Mouse (Mus musculus) liver, embryonic 14.5 days (tissue): ENCODE results near the gene Tango2. TPM values are rescaled to one million over a fixed set of nuclear protein-coding genes. Genes with fewer than 3 reads are reported as not detected.

ENCODE experiments used
- ATAC-seq: fragments of 200-750 bp; cut with Nextera tagmentation; 2 replicates; pipeline ENCODE4 v1.8.0; 2017; ENCODE audit warnings: moderate number of reproducible peaks, mild to moderate bottlenecking, moderate library complexity; ENCODE audit not compliant: insufficient read depth
- DNase-seq, 3 experiments: peaks; one replicate each; pipeline ENCODE4 v3.0.0-alpha.2; 2012 to 2013; ENCODE audit warnings: low read depth in 3 of 3, low spot score in 3 of 3
- H3K27ac ChIP-seq: fragments of 300-500 bp; sonication (generic); 2 replicates; pipeline ENCODE4 v1.5.1; 2014; ENCODE audit warnings: moderate library complexity, mild to moderate bottlenecking, control low read depth, inconsistent platforms
- H3K27me3 ChIP-seq: fragments of 300-500 bp; sonication (generic); 2 replicates; pipeline ENCODE4 v1.6.1; 2014; ENCODE audit warnings: mild to moderate bottlenecking, low read length, moderate library complexity; ENCODE audit not compliant: control insufficient read depth, insufficient read depth
- H3K36me3 ChIP-seq: fragments of 300-500 bp; sonication (generic); replicated peaks from 2 replicates; pipeline ENCODE4 v1.6.1; 2014; ENCODE audit warnings: low read depth; ENCODE audit not compliant: control insufficient read depth, insufficient read depth
- H3K4me1 ChIP-seq, 2 experiments: fragments of 200-500 bp in 1 of 2; fragments of 300-500 bp in 1 of 2; sonication (generic) in 1 of 2; replicated peaks; 2 replicates each; pipeline ENCODE4 v1.6.1; 2012 to 2014; ENCODE audit warnings: antibody characterized with exemption in 1 of 2, inconsistent platforms in 1 of 2, low read length in 1 of 2; ENCODE audit not compliant: control insufficient read depth in 2 of 2, insufficient read depth in 2 of 2
- H3K4me2 ChIP-seq: fragments of 300-500 bp; sonication (generic); 2 replicates; pipeline ENCODE4 v1.6.1; 2014; ENCODE audit warnings: low read depth, mild to moderate bottlenecking, control low read depth, moderate library complexity
- H3K4me3 ChIP-seq, 2 experiments: fragments of 200-500 bp in 1 of 2; fragments of 300-500 bp in 1 of 2; sonication (generic) in 1 of 2; 2 replicates each; pipeline ENCODE4 v1.5.1; 2012 to 2014; ENCODE audit warnings: low read depth in 2 of 2, low read length in 2 of 2, mild to moderate bottlenecking in 2 of 2, control low read depth in 1 of 2, inconsistent platforms in 1 of 2, moderate library complexity in 1 of 2; ENCODE audit not compliant: insufficient read depth in 1 of 2
- H3K9ac ChIP-seq: fragments of 300-500 bp; sonication (generic); replicated peaks from 2 replicates; pipeline ENCODE4 v1.6.1; 2014; ENCODE audit warnings: mild to moderate bottlenecking, control low read depth, moderate library complexity
- H3K9me3 ChIP-seq: fragments of 300-500 bp; sonication (generic); 2 replicates; pipeline ENCODE4 v1.6.1; 2016; ENCODE audit warnings: low read length, mixed read lengths; ENCODE audit not compliant: control insufficient read depth
- CTCF ChIP-seq: IDR thresholded peaks from 2 replicates; pipeline ENCODE4 v1.5.1; 2016; ENCODE audit warnings: antibody characterized with exemption, low read depth, control low read depth
- EP300 ChIP-seq: IDR thresholded peaks from 2 replicates; pipeline ENCODE4 v1.6.1; 2016; ENCODE audit warnings: antibody characterized with exemption, low read depth
- WGBS: fragments of 180-500 bp; shearing (Covaris S2); extraction: QIAGEN DNeasy Blood & Tissue Kit; methylation state at CpG from one replicate; pipeline ENCODE4 v1.1.7; 2014; ENCODE audit not compliant: insufficient replicate concordance; 5-methylcytosine and 5-hydroxymethylcytosine counted together
- polyA plus RNA-seq, 2 experiments: library from polyadenylated mRNA; depleted of rRNA in 1 of 2; stranded (reverse) in 1 of 2; unstranded in 1 of 2; fragments of >200 nt; fragmentation: Nextera tagmentation in 1 of 2; extraction: Ambion mirVana in 1 of 2; gene quantifications; 2 replicates each; pipeline versions ENCODE4 v1.2.1 to v1.2.3; 2012 to 2014

Gene Tango2
- polyA plus RNA-seq, 2 experiments = 44.5 to 58.8 TPM

DNA sequence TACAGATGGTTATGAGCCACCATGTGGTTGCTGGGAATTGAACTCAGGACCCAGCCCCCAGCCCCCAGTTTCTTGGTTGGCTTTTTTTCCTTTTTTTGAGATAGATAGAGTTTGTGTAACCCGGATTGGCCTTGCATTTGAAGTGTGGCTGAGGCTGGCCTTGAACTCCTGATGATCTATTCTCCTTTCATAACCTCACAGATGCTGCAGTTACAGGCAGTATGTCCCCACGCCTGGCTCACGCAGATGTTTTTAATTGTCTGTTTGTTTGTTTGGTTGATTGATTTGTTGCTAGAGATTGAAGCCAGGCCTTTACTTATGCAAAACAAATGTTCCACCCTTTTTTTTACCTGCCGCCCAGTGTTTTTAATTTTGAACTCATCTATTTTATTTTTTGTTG lies 18.9 kb upstream of the Tango2 start:
- DNase-seq = no peak
- H3K9me3 ChIP-seq = no peaks in the 10 kb centered on the region
- no peak for TF ChIP-seq EP300
- TF ChIP-seq CTCF = no peak
- H3K4me3 ChIP-seq = no peak overlapping the region
- no peaks in the 10 kb centered on the region for H3K36me3 ChIP-seq
- H3K4me1 ChIP-seq = peaks cover 5 to 8% of the 10 kb centered on the region in 2 experiments; a peak in 3 of 4 replicates
- no peak for ATAC-seq
- 78% methylated on average over 4 of the region's 4 CpGs for WGBS
- H3K27ac ChIP-seq = no peak overlapping the region
- H3K4me2 ChIP-seq = no peak overlapping the region
- no peak overlapping the region for H3K9ac ChIP-seq
- H3K27me3 ChIP-seq = no peaks in the 10 kb centered on the region

DNA sequence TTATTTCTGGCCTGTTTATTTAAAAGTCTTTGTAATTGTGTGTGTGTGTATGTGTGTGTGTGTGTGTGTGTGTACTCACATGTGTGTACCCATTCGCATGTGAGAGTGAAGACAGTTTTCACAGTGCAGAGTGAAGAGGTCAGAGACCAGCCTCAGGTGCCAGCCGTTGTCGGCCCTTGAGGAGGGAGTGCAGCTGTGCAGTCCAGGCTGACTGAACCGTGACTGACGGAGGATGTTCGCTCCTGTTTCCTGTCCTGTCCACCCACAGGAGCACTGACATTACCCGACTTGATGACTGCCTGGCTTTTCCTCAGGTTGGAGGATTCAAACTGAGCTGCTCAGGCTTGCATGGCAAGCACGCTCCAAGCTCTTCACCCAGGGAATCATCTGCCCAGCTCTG lies 15.0 kb upstream of the Tango2 start:
- Histone ChIP-seq H3K9me3 (no peaks in the 10 kb centered on the region), H3K27ac (no peak overlapping the region), H3K9ac (no peak overlapping the region), H3K4me3 (no peak overlapping the region), H3K36me3 (no peaks in the 10 kb centered on the region), H3K27me3 (no peaks in the 10 kb centered on the region), H3K4me2 (no peak overlapping the region), H3K4me1 (no peaks in the 10 kb centered on the region)
- ATAC-seq (no peak), DNase-seq (no peak)
- TF ChIP-seq CTCF (no peak), EP300 (no peak)
- 67% methylated on average over 8 of the region's 8 CpGs for WGBS

DNA sequence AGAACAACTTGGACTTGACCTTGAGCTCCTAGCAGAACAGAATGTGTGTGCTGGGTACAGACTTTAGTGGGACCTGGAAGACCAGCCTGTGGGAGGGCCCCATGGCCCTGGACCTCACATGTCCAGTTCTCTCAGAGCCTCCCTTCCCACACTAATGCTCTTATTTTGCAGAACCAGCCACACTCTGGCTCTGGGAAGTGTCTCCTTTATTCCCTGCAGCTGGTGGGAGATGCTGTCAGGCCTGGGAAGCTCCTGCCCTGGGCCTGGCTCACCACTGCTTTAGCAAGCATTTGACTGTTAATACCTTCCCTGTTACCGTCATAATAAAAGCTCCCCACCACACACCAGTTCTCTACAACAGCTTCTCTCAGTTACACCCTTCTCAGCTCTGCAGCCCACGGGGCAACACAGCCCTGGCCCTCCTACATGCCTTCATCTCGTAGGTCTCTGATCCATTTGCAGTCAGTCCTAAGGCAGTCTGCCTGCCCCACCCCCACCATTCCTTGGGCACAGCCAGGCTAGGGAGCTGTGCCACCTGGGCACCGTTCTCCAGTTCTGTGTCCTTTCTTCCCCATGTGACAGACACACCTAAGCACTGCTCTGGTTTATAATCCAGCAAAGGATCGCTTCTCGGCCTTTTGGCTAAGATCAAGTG lies 12.4 kb upstream of the Tango2 start:
- TF ChIP-seq EP300 = no peak
- no peak for TF ChIP-seq CTCF
- Histone ChIP-seq H3K9ac (no peak overlapping the region), H3K4me2 (no peak overlapping the region), H3K4me1 (0 out of 4 replicates have a peak, but pooled peaks cover 0 to 4% of the 10 kb centered on the region in 2 experiments), H3K4me3 (no peak overlapping the region), H3K36me3 (no peaks in the 10 kb centered on the region), H3K27ac (no peak overlapping the region), H3K9me3 (no peaks in the 10 kb centered on the region), H3K27me3 (no peaks in the 10 kb centered on the region)
- 71% methylated on average over 6 of the region's 6 CpGs for whole genome bisulfite sequencing
- ATAC-seq = no peak
- no peak for DNase-seq

DNA sequence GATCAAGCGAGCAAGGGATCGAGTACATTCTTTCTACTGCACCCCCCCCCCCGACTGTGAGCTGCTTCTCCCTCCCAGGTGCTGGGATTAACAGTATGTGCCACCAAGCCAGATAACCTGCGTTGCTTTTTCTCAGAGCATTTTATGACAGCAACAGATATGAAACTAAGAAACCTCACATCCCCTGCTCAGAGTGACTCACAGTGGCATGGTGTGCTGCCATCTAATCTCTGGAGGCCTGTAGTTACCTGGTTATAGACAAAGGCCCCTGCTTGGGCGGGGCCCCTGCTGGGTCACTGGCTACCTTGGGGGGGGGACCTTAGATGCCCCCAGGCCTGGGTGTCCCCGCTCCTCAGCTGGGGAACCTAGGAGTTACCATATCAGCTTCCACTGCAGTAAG lies 10.1 kb upstream of the Tango2 start:
- no peak overlapping the region for H3K27ac ChIP-seq
- no peak for TF ChIP-seq CTCF
- no peak for TF ChIP-seq EP300
- ATAC-seq (no peak), DNase-seq (no peak)
- peaks cover 6 to 12% of the 10 kb centered on the region in 2 experiments for H3K4me1 ChIP-seq
- no peak overlapping the region for H3K4me3 ChIP-seq
- H3K9me3 ChIP-seq = no peaks in the 10 kb centered on the region
- H3K4me2 ChIP-seq = no peak overlapping the region
- H3K27me3 ChIP-seq = no peaks in the 10 kb centered on the region
- H3K36me3 ChIP-seq = no peaks in the 10 kb centered on the region
- WGBS = 70% methylated on average over 6 of the region's 6 CpGs
- H3K9ac ChIP-seq = no peak overlapping the region

DNA sequence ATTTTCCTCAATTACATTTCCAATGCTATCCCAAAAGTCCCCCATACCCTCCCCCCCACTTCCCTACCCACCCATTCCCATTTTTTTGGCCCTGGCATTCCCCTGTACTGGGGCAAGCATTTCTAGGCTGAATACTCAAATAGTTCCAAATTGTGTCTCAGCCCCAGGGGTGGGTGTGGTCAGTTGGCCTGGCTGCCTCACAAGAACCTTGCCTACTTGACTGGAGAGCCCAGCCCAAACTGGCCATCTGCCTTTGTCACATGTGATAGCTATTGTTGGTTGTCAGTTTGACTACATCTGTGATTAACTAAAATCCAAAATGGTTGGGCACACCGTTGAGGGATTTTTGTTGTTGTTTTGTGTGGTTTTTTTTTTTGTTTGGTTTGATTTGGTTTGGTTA lies 9.1 kb upstream of the Tango2 start:
- Histone ChIP-seq H3K4me2 (no peak overlapping the region), H3K36me3 (no peaks in the 10 kb centered on the region), H3K27ac (no peak overlapping the region), H3K9ac (no peak overlapping the region), H3K4me1 (peaks cover 16 to 22% of the 10 kb centered on the region in 2 experiments), H3K4me3 (no peak overlapping the region), H3K9me3 (no peaks in the 10 kb centered on the region), H3K27me3 (no peaks in the 10 kb centered on the region)
- ATAC-seq (no peak), DNase-seq (no peak)
- no peak for TF ChIP-seq CTCF
- TF ChIP-seq EP300 = no peak
- 69% methylated on average over 1 of the region's 1 CpGs for WGBS
